In genomic region chr14:78372102-78372501, GRCm38 (mm10) we compare ENCODE assay signal across 18 mouse cellular contexts.
DNase-seq lines count a peak whose midpoint lies in the region; ATAC-seq lines count a peak whose summit lies in the region.
"Had no signal": no experiment of that assay in that cellular context is flagged by ENCODE, and none has a peak within 500 bp of the region (broad histone marks: within the 10 kb centered on the region; RNA-seq: fewer than 3 reads in every experiment).

No protein-coding gene starts in this region.

- DNase-seq in thymus, postnatal 14 days, result no peak
- DNase-seq in adrenal gland, postnatal 10 days, result no peak
- DNase-seq in right cerebral cortex, postnatal 4 days, result no peak
- DNase-seq: adrenal gland, adult 8-10 months; adrenal gland, postnatal 36 days; cerebellum, adult 11-12 months; cerebellum, adult 2 months; cerebellum, adult 9-10 months; cerebellum, postnatal 10 days; cerebellum, postnatal 25 days; embryo, embryonic 11 days had no signal

- peak; percentile 47; the same call in 1 of the 2 replicates for ATAC-seq in common myeloid progenitor, adult 5-6 weeks (replicated peaks; ENCODE audit: low read depth, poor library complexity, severe bottlenecking)
- ATAC-seq in megakaryocyte, adult 5-6 weeks (ENCODE audit: poor library complexity, severe bottlenecking), result peak; percentile 70
- ATAC-seq: activated CD4-positive, CD25-positive, alpha-beta regulatory T cell, adult 4 months; CD4-positive, CD25-positive, alpha-beta regulatory T cell, adult 4 months; forebrain, embryonic 14.5 days; forebrain, embryonic 16.5 days; Patski had no signal
